Mouse (Mus musculus) heart, adult 2 months (tissue): ENCODE measurements around the gene Pum2.

Source experiments
- CTCF ChIP-seq: fragments of 200-600 bp; IDR thresholded peaks from 2 replicates; pipeline ENCODE4 v1.8.1; 2022; ENCODE audit warnings: antibody characterized with exemption, mild to moderate bottlenecking, moderate library complexity
- POLR2A ChIP-seq: fragments of 200-500 bp; IDR thresholded peaks from 2 replicates; pipeline ENCODE4 v1.6.1; 2011; ENCODE audit warnings: mild to moderate bottlenecking, low read depth, low read length, control low read depth; ENCODE audit not compliant: insufficient read depth

- TF ChIP-seq POLR2A (no peak), CTCF (no peak)
These were observed 6.3 kb upstream of the Pum2 start for GRCm38 (mm10) chr12:8667473-8668255.
